Mouse (Mus musculus): Measurements from ENCODE around the gene Dpm1. TPM values are rescaled to one million over a fixed set of nuclear protein-coding genes. Genes with fewer than 3 reads are reported as not detected.
A peak's percentile ranks its signal among the peaks of the same experiment; 100 is the strongest.

Dpm1 gene
- polyA plus RNA-seq, 1 experiment from 2014 or later, result 84.6 TPM

DNA sequence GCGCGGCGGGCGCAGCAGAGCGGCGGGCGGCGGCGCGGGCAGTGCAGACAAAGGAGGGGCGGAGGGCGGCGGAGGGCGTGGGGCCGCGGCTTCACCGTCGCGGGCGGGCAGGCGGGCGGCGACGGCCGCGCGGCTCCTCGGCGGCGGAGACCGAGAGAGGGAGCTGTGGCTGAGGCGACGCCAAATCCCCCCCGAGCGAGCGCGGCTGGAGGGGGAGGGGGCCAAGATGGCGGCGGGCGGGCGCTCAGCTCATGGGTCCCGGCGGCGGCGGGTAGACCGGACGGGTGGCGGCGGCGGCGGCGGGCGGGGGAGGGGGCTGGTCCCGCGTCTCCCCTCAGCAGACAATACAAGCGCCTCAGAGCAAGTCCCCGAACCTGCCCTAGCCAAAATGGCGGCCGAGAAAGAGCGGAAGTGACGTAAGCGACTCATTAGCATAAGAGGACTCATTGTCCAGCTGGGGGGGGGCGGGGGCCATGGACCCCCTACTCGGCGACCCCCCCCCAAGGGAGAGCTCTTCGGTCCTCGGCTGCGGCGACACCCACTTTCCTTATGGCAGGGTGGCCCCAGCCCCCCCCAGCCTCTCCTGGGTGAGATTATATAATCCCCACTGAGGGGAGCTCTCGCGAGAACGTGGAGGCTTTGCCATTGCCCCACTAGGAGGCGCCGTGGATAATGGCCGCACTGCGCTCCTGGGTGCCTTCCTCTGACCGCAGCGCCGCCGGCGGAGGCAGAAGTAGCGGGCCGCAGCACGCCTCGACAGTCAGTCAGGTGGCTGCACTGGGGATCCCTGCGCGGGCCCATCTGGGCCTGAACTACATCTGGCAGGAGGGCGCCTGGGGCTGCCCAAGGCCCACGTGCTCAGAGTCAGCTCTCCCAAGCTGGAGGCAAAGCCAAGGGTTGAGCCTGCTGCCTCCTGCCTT lies 23.4 kb downstream of the Dpm1 start, which contains the start of gene Adnp:
Gene Adnp, minus strand, starts transcription at position 388 of the 920 bp plus-strand sequence.
- ATAC-seq (ENCODE audit: low read depth), result peak; percentile 93
- peak within 1 kb of the TSS; percentile 97 for H3K4me3 ChIP-seq (ENCODE audit: low read depth, low read length)
- WGBS, result 1% methylated on average over 21 of the region's 89 CpGs

DNA sequence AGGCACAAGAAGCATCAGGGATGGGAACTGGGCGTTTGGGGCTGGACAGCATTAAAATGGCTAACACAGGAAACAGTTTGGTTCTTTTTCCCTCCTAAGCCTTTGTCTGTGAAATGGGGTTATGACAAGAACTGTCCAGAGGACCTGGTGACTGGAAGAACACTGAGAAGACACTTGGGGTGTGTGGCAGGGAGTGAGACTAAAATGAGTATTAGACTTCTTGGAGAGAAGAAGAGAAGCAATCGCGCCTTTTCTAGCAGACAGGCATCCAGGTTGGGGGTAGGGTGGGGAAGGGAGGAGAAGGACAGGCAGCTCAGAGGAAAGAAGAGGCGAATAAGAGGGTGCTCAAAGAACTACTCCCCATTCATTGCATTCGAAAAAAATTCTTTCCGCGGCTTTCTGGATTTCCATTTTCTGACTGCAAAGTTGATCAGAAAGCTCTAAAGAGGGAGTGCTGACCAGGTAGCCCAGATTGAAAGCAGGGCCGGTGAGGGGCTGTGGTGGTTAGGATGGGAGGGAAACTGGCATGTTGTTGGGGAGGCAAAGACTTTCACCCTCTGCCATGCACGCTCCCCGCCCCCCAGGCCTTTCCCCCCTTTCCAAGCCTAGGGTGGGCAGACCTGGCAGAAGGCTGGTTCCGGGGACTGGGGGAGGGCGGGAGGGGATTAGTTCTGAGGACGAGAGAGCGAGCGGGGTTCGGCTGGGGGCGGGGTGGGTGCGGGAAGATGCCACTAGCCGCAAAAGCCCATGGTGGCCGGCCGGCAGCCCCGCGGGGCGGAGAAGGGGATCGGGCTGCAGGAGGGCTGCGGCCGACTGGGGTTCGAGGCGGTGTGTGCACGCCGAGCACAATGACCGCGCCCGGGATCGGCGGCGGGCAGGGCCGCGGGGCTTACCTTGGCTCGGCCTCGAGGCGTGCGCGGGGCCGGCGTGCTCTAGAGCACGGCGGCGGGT lies 24.4 kb downstream of the Dpm1 start:
- Histone ChIP-seq H3K36me3 (ENCODE audit: control insufficient read depth, insufficient read depth, low read length) (peaks cover 44% of the 10 kb centered on the region), H3K27ac (replicated peaks; ENCODE audit: low read depth, low read length) (peak overlapping the region; percentile 99), H3K4me2 (ENCODE audit: low read depth, low read length) (peak overlapping the region; percentile 59), H3K4me1 (ENCODE audit: control insufficient read depth, insufficient read depth, low read length) (peaks cover 16% of the 10 kb centered on the region), H3K9me3 (ENCODE audit: control insufficient read depth, low read length) (peaks cover 4% of the 10 kb centered on the region; the same call in 1 of the 2 replicates), H3K9ac (ENCODE audit: low read depth, low read length) (peak overlapping the region; percentile 100), H3K4me3 (ENCODE audit: low read depth, low read length) (peak overlapping the region; percentile 97), H3K27me3 (replicated peaks; ENCODE audit: control insufficient read depth, insufficient read depth, low read length) (no peaks in the 10 kb centered on the region)
- DNase-seq (ENCODE audit: low spot score), result peak; percentile 23
- ATAC-seq (ENCODE audit: low read depth), result peak; percentile 8; the same call in 1 of the 2 replicates
- WGBS, result 0% methylated on average over 31 of the region's 49 CpGs

More for the DNA sequence above, 23.4 kb downstream of the Dpm1 start, which contains the start of gene Adnp:
- peak within 1 kb of the TSS; percentile 100 for H3K9ac ChIP-seq (ENCODE audit: low read depth, low read length)
- DNase-seq (ENCODE audit: low spot score), result peak; percentile 98
- H3K9me3 ChIP-seq (ENCODE audit: control insufficient read depth, low read length), result peaks cover 4% of the 10 kb centered on the region; the same call in 1 of the 2 replicates
- H3K4me2 ChIP-seq (ENCODE audit: low read depth, low read length), result peak within 1 kb of the TSS; percentile 59
- H3K27me3 ChIP-seq (replicated peaks; ENCODE audit: control insufficient read depth, insufficient read depth, low read length), result no peaks in the 10 kb centered on the region
- H3K27ac ChIP-seq (replicated peaks; ENCODE audit: low read depth, low read length), result peak within 1 kb of the TSS; percentile 99
- peaks cover 11% of the 10 kb centered on the region for H3K4me1 ChIP-seq (ENCODE audit: control insufficient read depth, insufficient read depth, low read length)
- H3K36me3 ChIP-seq (ENCODE audit: control insufficient read depth, insufficient read depth, low read length), result peaks cover 54% of the 10 kb centered on the region

DNA sequence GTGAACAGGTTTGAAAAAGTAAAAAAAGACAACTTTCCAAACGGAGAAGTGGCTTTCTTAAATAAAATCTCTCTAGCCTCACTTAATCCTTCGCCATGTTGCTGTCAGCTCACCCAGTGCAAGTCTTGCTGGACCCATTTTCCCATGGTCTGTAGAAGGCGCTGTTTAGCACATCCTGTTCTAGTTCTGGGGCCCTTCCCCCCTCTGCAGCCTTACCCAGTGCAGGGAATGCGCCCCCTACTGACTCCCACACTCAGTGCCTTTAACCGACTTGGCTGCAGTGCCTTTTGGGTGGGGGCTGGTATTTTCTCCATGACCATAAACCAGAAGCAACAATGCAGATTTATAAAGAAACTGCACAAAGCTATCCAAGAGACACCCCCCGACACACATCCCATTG lies 25.1 kb downstream of the Dpm1 start:
- Histone ChIP-seq H3K4me1 (ENCODE audit: control insufficient read depth, insufficient read depth, low read length) (peaks cover 23% of the 10 kb centered on the region), H3K36me3 (ENCODE audit: control insufficient read depth, insufficient read depth, low read length) (peaks cover 37% of the 10 kb centered on the region), H3K4me3 (ENCODE audit: low read depth, low read length) (peak overlapping the region; percentile 97), H3K9me3 (ENCODE audit: control insufficient read depth, low read length) (peaks cover 4% of the 10 kb centered on the region; the same call in 1 of the 2 replicates), H3K27me3 (replicated peaks; ENCODE audit: control insufficient read depth, insufficient read depth, low read length) (no peaks in the 10 kb centered on the region), H3K27ac (replicated peaks; ENCODE audit: low read depth, low read length) (peak overlapping the region; percentile 99), H3K9ac (ENCODE audit: low read depth, low read length) (peak overlapping the region; percentile 100), H3K4me2 (ENCODE audit: low read depth, low read length) (peak overlapping the region; percentile 59)
- WGBS, result 6% methylated on average over 6 of the region's 6 CpGs
- DNase-seq (ENCODE audit: low spot score), result peak; percentile 95
- ATAC-seq (ENCODE audit: low read depth), result peak; percentile 47; the same call in 1 of the 2 replicates

DNA sequence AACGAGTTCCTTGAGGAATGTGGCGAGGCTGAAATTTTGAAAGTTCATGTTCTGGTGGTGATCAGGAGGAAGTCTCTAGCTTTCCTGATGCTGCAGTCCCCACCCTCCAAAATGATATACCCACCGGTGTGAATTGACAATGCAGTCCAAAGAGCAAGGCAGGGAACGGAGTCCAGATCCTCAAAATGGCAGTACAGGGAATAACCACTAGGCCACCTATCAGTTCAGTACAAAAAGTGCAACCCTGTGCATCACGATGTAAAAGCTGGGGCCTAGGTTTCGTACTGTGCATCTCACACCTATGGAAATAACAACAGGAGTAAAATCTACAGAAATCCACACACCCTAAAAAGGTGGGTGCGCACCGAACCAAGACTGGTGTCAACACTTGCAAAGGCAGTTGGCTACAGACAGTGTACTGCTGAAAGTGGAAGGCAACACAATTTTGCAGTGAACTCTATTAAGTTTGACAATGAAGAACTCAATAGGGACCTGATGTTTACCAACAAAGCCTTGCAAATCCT lies 25.9 kb downstream of the Dpm1 start:
- no peaks in the 10 kb centered on the region for H3K27me3 ChIP-seq (replicated peaks; ENCODE audit: control insufficient read depth, insufficient read depth, low read length)
- H3K36me3 ChIP-seq (ENCODE audit: control insufficient read depth, insufficient read depth, low read length), result peaks cover 32% of the 10 kb centered on the region
- peak overlapping the region; percentile 100; the same call in 1 of the 2 replicates for H3K9ac ChIP-seq (ENCODE audit: low read depth, low read length)
- peaks cover 26% of the 10 kb centered on the region for H3K4me1 ChIP-seq (ENCODE audit: control insufficient read depth, insufficient read depth, low read length)
- peak overlapping the region; percentile 59 for H3K4me2 ChIP-seq (ENCODE audit: low read depth, low read length)
- WGBS, result 78% methylated on average over 8 of the region's 8 CpGs
- H3K4me3 ChIP-seq (ENCODE audit: low read depth, low read length), result peak overlapping the region; percentile 97
- no peak overlapping the region for H3K27ac ChIP-seq (replicated peaks; ENCODE audit: low read depth, low read length)
- H3K9me3 ChIP-seq (ENCODE audit: control insufficient read depth, low read length), result peaks cover 4% of the 10 kb centered on the region; the same call in 1 of the 2 replicates
- DNase-seq (ENCODE audit: low spot score) (no peak), ATAC-seq (ENCODE audit: low read depth) (no peak)

DNA sequence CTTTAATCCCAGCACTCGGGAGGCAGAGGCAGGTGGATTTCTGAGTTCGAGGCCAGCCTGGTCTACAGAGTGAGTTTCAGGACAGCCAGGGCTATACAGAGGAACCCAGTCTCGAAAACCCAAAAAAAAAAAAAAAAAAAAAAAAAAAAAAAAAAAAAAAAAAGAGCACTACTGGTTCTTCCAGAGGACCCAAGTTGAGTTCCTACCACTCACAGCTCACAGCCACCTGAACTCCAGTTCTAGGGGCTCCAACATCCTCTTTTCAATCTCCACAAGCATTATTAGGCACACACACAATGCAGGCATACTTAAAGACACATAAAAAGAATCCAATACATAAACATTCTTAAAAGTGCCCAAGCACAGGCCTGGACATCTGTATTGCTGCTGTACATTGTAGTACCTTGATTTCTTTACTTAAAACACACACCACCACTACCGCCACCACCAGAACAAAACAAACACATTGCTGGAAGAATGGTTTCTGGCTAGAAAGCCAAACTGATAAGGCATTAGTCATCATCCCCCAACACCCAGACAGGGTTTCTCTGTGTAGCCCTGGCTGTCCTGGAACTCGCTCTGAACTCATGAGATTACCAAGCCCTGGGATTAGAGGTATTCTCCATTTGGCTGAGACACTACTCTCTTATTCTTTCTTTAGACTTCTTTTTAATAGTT lies 30.2 kb downstream of the Dpm1 start:
- ATAC-seq (ENCODE audit: low read depth), result no peak
- Histone ChIP-seq H3K4me3 (ENCODE audit: low read depth, low read length) (no peak overlapping the region), H3K27me3 (replicated peaks; ENCODE audit: control insufficient read depth, insufficient read depth, low read length) (no peaks in the 10 kb centered on the region), H3K4me1 (ENCODE audit: control insufficient read depth, insufficient read depth, low read length) (peaks cover 48% of the 10 kb centered on the region), H3K4me2 (ENCODE audit: low read depth, low read length) (no peak overlapping the region), H3K9me3 (ENCODE audit: control insufficient read depth, low read length) (peaks cover 4% of the 10 kb centered on the region; the same call in 1 of the 2 replicates), H3K9ac (ENCODE audit: low read depth, low read length) (no peak overlapping the region), H3K27ac (replicated peaks; ENCODE audit: low read depth, low read length) (no peak overlapping the region), H3K36me3 (ENCODE audit: control insufficient read depth, insufficient read depth, low read length) (peaks cover 31% of the 10 kb centered on the region)
- WGBS, result 83% methylated on average over 4 of the region's 5 CpGs
- DNase-seq (ENCODE audit: low spot score), result no peak

DNA sequence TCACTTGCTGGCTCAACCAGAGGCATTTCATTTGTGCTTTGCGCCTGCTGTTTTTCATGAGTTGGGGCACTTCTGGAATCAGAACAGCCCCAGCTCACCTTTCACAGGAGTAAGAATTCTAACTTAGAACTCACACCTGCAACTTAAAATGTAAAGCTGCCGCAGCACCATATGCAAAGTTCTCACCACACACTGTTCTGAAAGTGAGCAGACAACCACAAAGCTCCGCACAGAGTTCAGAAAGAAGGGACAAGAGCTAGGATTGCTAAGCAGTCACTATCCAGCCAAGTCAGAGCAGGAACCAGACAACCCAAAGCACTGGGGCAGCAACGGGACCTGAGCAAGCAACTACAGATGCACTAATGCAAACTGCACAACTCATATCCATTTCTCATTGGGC lies 30.9 kb downstream of the Dpm1 start:
- peaks cover 4% of the 10 kb centered on the region; the same call in 1 of the 2 replicates for H3K9me3 ChIP-seq (ENCODE audit: control insufficient read depth, low read length)
- H3K4me3 ChIP-seq (ENCODE audit: low read depth, low read length), result no peak overlapping the region
- H3K27ac ChIP-seq (replicated peaks; ENCODE audit: low read depth, low read length), result no peak overlapping the region
- H3K9ac ChIP-seq (ENCODE audit: low read depth, low read length), result no peak overlapping the region
- peaks cover 43% of the 10 kb centered on the region for H3K4me1 ChIP-seq (ENCODE audit: control insufficient read depth, insufficient read depth, low read length)
- peaks cover 31% of the 10 kb centered on the region for H3K36me3 ChIP-seq (ENCODE audit: control insufficient read depth, insufficient read depth, low read length)
- H3K4me2 ChIP-seq (ENCODE audit: low read depth, low read length), result no peak overlapping the region
- ATAC-seq (ENCODE audit: low read depth) (no peak), DNase-seq (ENCODE audit: low spot score) (no peak)
- H3K27me3 ChIP-seq (replicated peaks; ENCODE audit: control insufficient read depth, insufficient read depth, low read length), result no peaks in the 10 kb centered on the region
- WGBS, result 82% methylated on average over 4 of the region's 4 CpGs

DNA sequence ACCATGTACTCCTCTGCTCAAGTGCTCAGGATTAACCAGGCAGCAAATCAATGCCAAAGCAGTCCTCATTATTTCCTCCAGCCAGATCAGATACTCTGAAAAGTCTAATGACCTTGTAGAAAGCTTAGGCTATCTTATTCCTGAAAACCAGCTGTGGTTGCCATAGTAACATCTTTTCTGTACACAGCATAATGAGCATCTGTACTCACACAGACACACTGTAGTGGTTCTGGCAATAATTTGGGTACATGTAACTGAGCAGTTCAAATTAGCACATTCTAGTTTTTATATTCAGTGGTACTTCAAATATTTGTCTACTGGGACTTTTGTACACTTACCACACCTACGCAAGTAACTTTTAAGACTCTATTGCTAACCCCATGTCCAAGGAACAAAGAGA lies 32.0 kb downstream of the Dpm1 start:
- peak; percentile 47; the same call in 1 of the 2 replicates for ATAC-seq (ENCODE audit: low read depth)
- H3K4me1 ChIP-seq (ENCODE audit: control insufficient read depth, insufficient read depth, low read length), result peaks cover 37% of the 10 kb centered on the region

More for the DNA sequence above, 32.0 kb downstream of the Dpm1 start:
- no peak overlapping the region for H3K4me2 ChIP-seq (ENCODE audit: low read depth, low read length)
- no peaks in the 10 kb centered on the region for H3K27me3 ChIP-seq (replicated peaks; ENCODE audit: control insufficient read depth, insufficient read depth, low read length)
- H3K27ac ChIP-seq (replicated peaks; ENCODE audit: low read depth, low read length), result no peak overlapping the region
- H3K36me3 ChIP-seq (ENCODE audit: control insufficient read depth, insufficient read depth, low read length), result peaks cover 24% of the 10 kb centered on the region
- WGBS, result 80% methylated on average over 1 of the region's 1 CpGs
- H3K4me3 ChIP-seq (ENCODE audit: low read depth, low read length), result no peak overlapping the region
- no peak for DNase-seq (ENCODE audit: low spot score)
- peaks cover 2% of the 10 kb centered on the region; the same call in 1 of the 2 replicates for H3K9me3 ChIP-seq (ENCODE audit: control insufficient read depth, low read length)
- H3K9ac ChIP-seq (ENCODE audit: low read depth, low read length), result no peak overlapping the region
